Mouse (Mus musculus) heart, embryonic 14.5 days (tissue): ENCODE data around the gene Gm21954. TPM values are rescaled to one million over a fixed set of nuclear protein-coding genes. Genes with fewer than 3 reads are reported as not detected.

Source experiments
- ATAC-seq: fragments of 200-750 bp; cut with Nextera tagmentation; 2 replicates; pipeline ENCODE4 v1.8.0; 2017; ENCODE audit warnings: low read depth, moderate TSS enrichment; ENCODE audit not compliant: insufficient number of reproducible peaks, insufficient read depth, low FRiP score
- H3K27ac ChIP-seq, 2 experiments: fragments of 200-500 bp in 1 of 2; fragments of 300-500 bp in 1 of 2; sonication (generic) in 1 of 2; replicated peaks in 1 of 2; 2 replicates each; pipeline ENCODE4 v1.5.1; 2012 to 2014; ENCODE audit warnings: low read depth in 2 of 2, low read length in 2 of 2, control low read depth in 1 of 2, mild to moderate bottlenecking in 1 of 2, mixed read lengths in 1 of 2; ENCODE audit not compliant: control insufficient read depth in 1 of 2, insufficient read depth in 1 of 2
- H3K27me3 ChIP-seq: fragments of 300-500 bp; sonication (generic); 2 replicates; pipeline ENCODE4 v1.6.1; 2014; ENCODE audit warnings: mild to moderate bottlenecking, low read length, control low read depth; ENCODE audit not compliant: control insufficient read depth, insufficient read depth
- H3K36me3 ChIP-seq: fragments of 300-500 bp; sonication (generic); 2 replicates; pipeline ENCODE4 v1.6.1; 2014; ENCODE audit warnings: mild to moderate bottlenecking, control low read depth, low read length, mixed read lengths; ENCODE audit not compliant: control insufficient read depth, insufficient read depth
- H3K4me1 ChIP-seq, 2 experiments: fragments of 200-500 bp in 1 of 2; fragments of 300-500 bp in 1 of 2; sonication (generic) in 1 of 2; 2 replicates each; pipeline ENCODE4 v1.6.1; 2012 to 2014; ENCODE audit warnings: low read length in 2 of 2, control low read depth in 1 of 2, mixed read lengths in 1 of 2; ENCODE audit not compliant: control insufficient read depth in 2 of 2, insufficient read depth in 2 of 2
- H3K4me2 ChIP-seq: fragments of 300-500 bp; sonication (generic); 2 replicates; pipeline ENCODE4 v1.6.1; 2014; ENCODE audit warnings: mild to moderate bottlenecking, low read length
- H3K4me3 ChIP-seq, 2 experiments: fragments of 200-500 bp in 1 of 2; fragments of 300-500 bp in 1 of 2; sonication (generic) in 1 of 2; 2 replicates each; pipeline ENCODE4 v1.5.1; 2012 to 2014; ENCODE audit warnings: low read length in 2 of 2, mild to moderate bottlenecking in 2 of 2, control low read depth in 1 of 2, low read depth in 1 of 2, moderate library complexity in 1 of 2; ENCODE audit not compliant: control insufficient read depth in 1 of 2, insufficient read depth in 1 of 2
- H3K9ac ChIP-seq: fragments of 300-500 bp; sonication (generic); 2 replicates; pipeline ENCODE4 v1.6.1; 2014; ENCODE audit warnings: mild to moderate bottlenecking, low read length
- H3K9me3 ChIP-seq: fragments of 300-500 bp; sonication (generic); 2 replicates; pipeline ENCODE4 v1.6.1; 2016; ENCODE audit warnings: low read length, control low read depth; ENCODE audit not compliant: control insufficient read depth
- WGBS: fragments of 180-500 bp; shearing (Covaris S2); extraction: QIAGEN DNeasy Blood & Tissue Kit; methylation state at CpG from one replicate; pipeline ENCODE4 v1.1.7; 2014; 5-methylcytosine and 5-hydroxymethylcytosine counted together
- polyA plus RNA-seq: library from polyadenylated mRNA; unstranded; fragments of >200 nt; fragmentation: Nextera tagmentation; extraction: Ambion mirVana; gene quantifications from 2 replicates; pipeline ENCODE4 v1.2.1, GENCODE M21; 2014

Gm21954 gene
- polyA plus RNA-seq, 1 experiment from 2014 or later: not detected

DNA sequence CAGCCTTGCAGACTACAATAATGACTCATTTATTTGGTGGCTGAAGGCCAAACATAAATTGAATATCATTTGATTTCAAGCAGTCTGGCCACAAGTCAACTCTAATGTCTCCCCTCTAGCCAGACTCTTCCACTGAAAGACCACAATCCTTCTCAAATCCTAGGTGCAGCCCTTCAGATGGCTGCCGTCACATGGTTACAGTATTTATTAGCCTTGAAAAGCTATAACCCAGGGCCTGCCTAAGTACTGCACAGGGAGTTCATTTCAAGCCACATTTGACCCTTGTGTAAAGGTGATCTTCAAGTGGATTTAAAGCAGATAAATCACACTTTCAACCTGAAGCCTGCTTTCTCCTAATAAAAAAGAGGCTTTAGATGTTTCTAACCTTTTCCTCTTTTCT is 37.7 kb downstream of the Gm21954 start:
- 86% methylated on average over 1 of the region's 1 CpGs for WGBS
- Histone ChIP-seq H3K4me3 (no peak overlapping the region), H3K27ac (no peak overlapping the region), H3K27me3 (no peaks in the 10 kb centered on the region), H3K4me1 (no peaks in the 10 kb centered on the region), H3K36me3 (no peaks in the 10 kb centered on the region), H3K9me3 (no peaks in the 10 kb centered on the region; the same call in 1 of the 2 replicates), H3K9ac (no peak overlapping the region), H3K4me2 (no peak overlapping the region)
- ATAC-seq: no peak

DNA sequence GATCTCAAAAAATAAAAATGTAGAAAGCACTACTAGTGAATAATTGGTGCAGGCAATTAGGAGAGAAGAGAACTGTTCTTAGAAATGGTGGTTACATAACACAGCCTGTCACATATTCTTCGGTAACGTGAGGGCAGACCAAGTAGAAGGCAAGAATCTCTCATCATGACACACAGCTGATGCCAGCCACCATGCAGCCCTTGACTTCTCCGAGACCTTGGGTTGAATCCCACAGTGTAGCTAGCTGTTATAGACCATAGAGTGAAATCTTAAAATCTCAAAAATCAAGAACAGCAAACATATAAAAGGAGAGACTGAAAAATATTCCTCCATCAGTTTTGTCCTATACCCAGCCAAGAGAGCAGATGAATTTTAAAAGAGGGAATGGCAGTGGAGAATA is 40.8 kb downstream of the Gm21954 start:
- Histone ChIP-seq H3K4me1 (no peaks in the 10 kb centered on the region), H3K4me2 (no peak overlapping the region), H3K27me3 (no peaks in the 10 kb centered on the region), H3K4me3 (no peak overlapping the region), H3K36me3 (no peaks in the 10 kb centered on the region), H3K9me3 (no peaks in the 10 kb centered on the region; the same call in 1 of the 2 replicates), H3K27ac (no peak overlapping the region), H3K9ac (no peak overlapping the region)
- 88% methylated on average over 3 of the region's 3 CpGs for WGBS
- ATAC-seq: no peak

GRCm38 (mm10) chr3:55430022-55430549 is 41.9 kb downstream of the Gm21954 start:
- no peaks in the 10 kb centered on the region for H3K4me1 ChIP-seq
- 62% methylated on average over 2 of the region's 2 CpGs for WGBS
- no peak overlapping the region for H3K27ac ChIP-seq
- no peak overlapping the region for H3K9ac ChIP-seq
- H3K4me3 ChIP-seq: no peak overlapping the region
- no peak overlapping the region for H3K4me2 ChIP-seq
- no peaks in the 10 kb centered on the region for H3K27me3 ChIP-seq
- ATAC-seq: no peak
- no peaks in the 10 kb centered on the region; the same call in 1 of the 2 replicates for H3K9me3 ChIP-seq
- no peaks in the 10 kb centered on the region for H3K36me3 ChIP-seq

DNA sequence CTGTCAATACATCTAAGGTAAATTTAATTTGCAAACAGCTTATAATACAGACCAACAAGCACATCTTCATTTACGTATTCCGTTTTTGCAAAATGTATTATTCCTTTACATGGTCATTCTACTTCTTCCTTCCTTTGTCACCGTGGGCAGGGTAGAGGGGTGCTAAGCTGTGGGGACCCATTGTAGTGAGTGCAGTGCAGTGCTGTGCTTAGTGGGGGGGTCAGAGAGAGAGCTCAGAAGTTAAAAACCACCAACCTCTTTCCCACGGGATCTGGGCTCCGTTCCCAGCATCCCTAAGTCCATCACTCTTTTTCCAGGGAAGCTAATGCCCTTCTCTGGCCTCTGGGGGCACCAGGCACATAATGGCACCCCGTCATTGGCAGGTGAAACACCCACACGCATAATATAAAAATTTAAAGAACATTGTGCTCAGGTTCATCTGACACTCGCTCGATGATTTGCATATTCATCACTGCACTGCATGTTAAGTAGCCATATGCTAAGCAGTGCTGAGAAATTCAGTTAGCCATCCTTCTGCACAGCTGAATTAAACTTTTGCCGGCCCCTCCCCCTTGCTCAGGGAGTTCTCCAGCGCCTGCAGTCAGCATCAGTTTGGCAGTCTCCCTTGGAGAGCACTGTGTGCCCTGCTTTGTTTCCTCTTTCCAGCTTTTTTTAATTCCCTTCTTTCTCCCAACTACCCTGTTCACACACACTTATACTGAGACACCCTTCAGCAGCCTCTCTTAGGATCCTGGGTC is 48.2 kb downstream of the Gm21954 start:
- Histone ChIP-seq H3K27me3 (no peaks in the 10 kb centered on the region), H3K27ac (no peak overlapping the region), H3K9ac (no peak overlapping the region), H3K4me1 (peaks cover 1 to 6% of the 10 kb centered on the region in 2 experiments), H3K9me3 (no peaks in the 10 kb centered on the region), H3K4me2 (peak overlapping the region; percentile 27; the same call in 1 of the 2 replicates), H3K4me3 (no peak overlapping the region), H3K36me3 (no peaks in the 10 kb centered on the region)
- 31% methylated on average over 11 of the region's 11 CpGs for WGBS
- no peak for ATAC-seq

GRCm38 (mm10) chr3:55420436-55421083 is 51.5 kb downstream of the Gm21954 start:
- no peak overlapping the region for H3K4me3 ChIP-seq
- peaks cover 4 to 13% of the 10 kb centered on the region in 2 experiments for H3K4me1 ChIP-seq
- no peak overlapping the region for H3K27ac ChIP-seq
- H3K27me3 ChIP-seq: no peaks in the 10 kb centered on the region
- H3K9me3 ChIP-seq: no peaks in the 10 kb centered on the region
- ATAC-seq: no peak
- 66% methylated on average over 8 of the region's 8 CpGs for WGBS
- H3K9ac ChIP-seq: no peak overlapping the region
- H3K36me3 ChIP-seq: no peaks in the 10 kb centered on the region
- no peak overlapping the region for H3K4me2 ChIP-seq

DNA sequence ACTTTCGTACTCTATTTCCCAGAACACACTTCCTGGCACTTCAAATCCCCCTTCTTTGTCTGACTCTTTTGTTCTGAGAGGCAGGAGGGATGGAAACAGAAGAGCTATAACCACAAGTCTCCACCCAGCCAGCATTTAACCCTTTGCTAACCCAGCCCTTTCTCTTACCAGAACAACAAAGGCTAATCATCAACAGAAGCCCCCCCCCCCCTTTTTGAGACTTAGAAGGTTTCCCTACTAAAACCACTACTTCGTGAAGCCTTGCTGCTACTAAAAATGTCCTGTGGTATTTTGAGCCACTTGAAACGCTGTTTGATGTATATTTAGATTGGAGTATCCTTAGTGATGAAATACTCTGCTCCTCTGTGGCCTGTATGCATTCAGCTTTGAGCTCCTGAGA is 52.7 kb downstream of the Gm21954 start:
- no peaks in the 10 kb centered on the region for H3K27me3 ChIP-seq
- no peak overlapping the region for H3K27ac ChIP-seq
- ATAC-seq: no peak
- no peak overlapping the region for H3K4me3 ChIP-seq
- 0 out of 2 replicates have a peak overlapping the region, but pooled peaks have one; percentile 8 for H3K4me2 ChIP-seq
- WGBS: 22% methylated on average over 3 of the region's 3 CpGs
- H3K9ac ChIP-seq: no peak overlapping the region
- H3K36me3 ChIP-seq: no peaks in the 10 kb centered on the region
- no peaks in the 10 kb centered on the region for H3K9me3 ChIP-seq
- H3K4me1 ChIP-seq: peaks cover 6 to 21% of the 10 kb centered on the region in 2 experiments

GRCm38 (mm10) chr3:55418845-55419244 is 53.2 kb downstream of the Gm21954 start:
- Histone ChIP-seq H3K9ac (no peak overlapping the region), H3K4me1 (peaks cover 6 to 21% of the 10 kb centered on the region in 2 experiments), H3K4me2 (no peak overlapping the region), H3K27me3 (no peaks in the 10 kb centered on the region), H3K9me3 (no peaks in the 10 kb centered on the region), H3K36me3 (no peaks in the 10 kb centered on the region), H3K27ac (no peak overlapping the region), H3K4me3 (no peak overlapping the region)
- no peak for ATAC-seq
- 73% methylated on average over 6 of the region's 6 CpGs for WGBS
